Mouse (Mus musculus) kidney, adult 2 months (tissue): Measurements from ENCODE around the gene 1810043G02Rik.

Experiments
- CTCF ChIP-seq: fragments of 200-500 bp; conservative IDR thresholded peaks from 2 replicates; pipeline ENCODE4 v1.5.1; 2011; ENCODE audit warnings: low read depth, mild to moderate bottlenecking, control low read depth, low read length, moderate library complexity, mixed read lengths; ENCODE audit not compliant: insufficient read depth, insufficient read length
- POLR2A ChIP-seq: fragments of 200-500 bp; IDR thresholded peaks from one replicate; pipeline ENCODE4 v1.6.1; 2011; ENCODE audit warnings: low read depth, low read length, control low read depth

DNA sequence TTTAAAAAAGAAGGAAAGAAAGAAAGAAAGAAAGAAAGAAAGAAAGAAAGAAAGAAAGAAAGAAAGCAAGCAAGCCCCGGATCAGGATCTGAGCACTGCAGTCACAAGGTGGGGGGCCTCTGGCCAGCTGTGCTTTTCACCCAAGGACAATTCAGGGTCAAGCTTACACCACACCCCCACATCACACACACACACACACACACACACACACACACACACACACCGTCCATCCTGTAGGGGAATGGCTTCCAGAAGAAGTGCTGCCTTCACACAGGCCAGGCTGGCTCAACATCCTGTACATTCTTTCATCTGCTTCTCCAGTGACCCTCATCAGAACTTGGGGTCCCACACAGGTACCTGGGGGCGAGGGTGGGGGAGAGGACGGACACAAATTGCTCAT is 41.0 kb downstream of the 1810043G02Rik start:
- TF ChIP-seq CTCF: no peak
- TF ChIP-seq POLR2A: no peak
